Mouse (Mus musculus): Measurements from ENCODE around the gene Dcbld1. TPM values are rescaled to one million over a fixed set of nuclear protein-coding genes. Genes with fewer than 3 reads are reported as not detected.

Gene Dcbld1
- polyA plus RNA-seq, 1 experiment from 2014 or later = 20.4 TPM

DNA sequence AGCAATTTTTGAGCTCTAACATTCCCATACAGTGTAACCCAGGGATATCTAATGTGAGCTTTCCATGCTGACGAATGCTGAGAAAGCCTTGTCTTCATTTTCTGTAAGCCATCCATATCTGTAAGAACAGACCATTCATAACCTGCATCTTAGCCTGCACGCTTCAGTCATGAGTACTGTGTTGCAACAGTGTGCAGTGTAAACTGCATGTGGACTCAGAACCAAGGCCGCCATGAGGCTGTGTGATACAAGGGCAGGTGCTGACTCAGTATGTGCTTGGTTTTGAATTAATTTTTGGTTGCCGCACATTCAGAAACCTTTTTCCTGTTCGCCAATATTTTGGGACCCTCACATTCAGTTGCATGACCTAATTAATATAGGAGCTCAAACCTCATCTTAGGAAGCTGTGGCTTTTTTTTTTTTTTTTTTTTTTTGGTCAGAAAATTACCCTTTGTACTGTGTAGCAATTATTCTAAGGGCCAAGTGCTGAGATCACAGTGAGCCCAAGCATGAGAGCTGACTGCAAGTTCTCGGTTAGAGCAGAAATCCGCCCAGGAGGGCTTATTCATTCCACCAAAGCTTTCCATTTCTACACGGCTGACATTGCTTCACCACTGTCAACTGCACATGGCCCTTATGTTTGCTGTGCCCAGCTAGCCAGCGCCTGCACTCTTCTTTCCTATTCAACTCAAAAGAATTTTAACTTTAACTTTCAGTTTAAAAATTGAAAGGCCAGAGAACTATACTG, 127.6 kb downstream of the Dcbld1 start:
- no peak; the same call in 1 of the 2 replicates for ATAC-seq
- no peak overlapping the region for H3K4me3 ChIP-seq (ENCODE audit: low read depth, low read length)
- no peaks in the 10 kb centered on the region for H3K9me3 ChIP-seq (replicated peaks; ENCODE audit: control insufficient read depth, low read length, poor library complexity, severe bottlenecking)
- H3K27me3 ChIP-seq (ENCODE audit: control insufficient read depth, insufficient read depth, low read depth, low read length) = no peaks in the 10 kb centered on the region
- no peaks in the 10 kb centered on the region for H3K4me1 ChIP-seq (ENCODE audit: control insufficient read depth, insufficient read depth, low read length)
- peaks cover 3% of the 10 kb centered on the region; the same call in 1 of the 2 replicates for H3K36me3 ChIP-seq (ENCODE audit: control insufficient read depth, insufficient read depth, low read length)
- no peak overlapping the region for H3K9ac ChIP-seq (ENCODE audit: low read depth, low read length)
- no peak overlapping the region for H3K27ac ChIP-seq (ENCODE audit: low read length)
- 90% methylated on average over 9 of the region's 9 CpGs for WGBS
- H3K4me2 ChIP-seq (ENCODE audit: low read length) = no peak overlapping the region

DNA sequence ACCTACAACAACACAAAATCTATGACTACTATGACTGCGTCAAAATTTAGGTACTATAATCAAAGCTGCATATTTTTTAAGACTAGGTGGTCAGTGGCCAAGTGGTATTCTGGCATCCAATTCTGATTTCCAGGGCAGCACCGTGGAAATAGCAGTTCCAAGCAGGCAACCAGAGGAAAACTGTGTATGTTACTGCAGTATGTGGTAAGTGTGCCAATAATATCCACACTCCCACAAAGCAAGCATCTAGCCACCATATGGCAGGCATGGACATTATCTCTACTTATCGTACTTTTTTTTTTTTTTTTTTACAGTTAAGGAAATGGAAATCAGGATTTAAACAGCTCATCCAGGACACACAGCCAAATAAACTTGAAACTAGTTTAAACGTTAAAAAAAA, 135.0 kb downstream of the Dcbld1 start:
- WGBS = 92% methylated on average over 4 of the region's 4 CpGs

More for the DNA sequence above, 135.0 kb downstream of the Dcbld1 start:
- Histone ChIP-seq H3K27ac (ENCODE audit: low read length) (no peak overlapping the region), H3K9me3 (replicated peaks; ENCODE audit: control insufficient read depth, low read length, poor library complexity, severe bottlenecking) (no peaks in the 10 kb centered on the region), H3K4me1 (ENCODE audit: control insufficient read depth, insufficient read depth, low read length) (no peaks in the 10 kb centered on the region), H3K27me3 (ENCODE audit: control insufficient read depth, insufficient read depth, low read depth, low read length) (no peaks in the 10 kb centered on the region), H3K4me3 (ENCODE audit: low read depth, low read length) (no peak overlapping the region), H3K4me2 (ENCODE audit: low read length) (no peak overlapping the region), H3K36me3 (ENCODE audit: control insufficient read depth, insufficient read depth, low read length) (no peaks in the 10 kb centered on the region), H3K9ac (ENCODE audit: low read depth, low read length) (no peak overlapping the region)
- no peak for ATAC-seq

Other genes starting within 250 kb of the Dcbld1 start
- gene Vgll2, start 211.1 kb upstream of the Dcbld1 start, polyA plus RNA-seq (2015; fragmentation: Nextera tagmentation; extraction: Ambion mirVana) = 0.60 and 2.9 TPM in 2 replicates
- not detected in 2 replicates for gene Ros1, start 38.4 kb upstream of the Dcbld1 start, polyA plus RNA-seq (2015; fragmentation: Nextera tagmentation; extraction: Ambion mirVana)
- not detected in 2 replicates for gene Gm26741, start 125.1 kb downstream of the Dcbld1 start, polyA plus RNA-seq (2015; fragmentation: Nextera tagmentation; extraction: Ambion mirVana)
- gene Gopc, start 148.5 kb downstream of the Dcbld1 start, polyA plus RNA-seq (2015; fragmentation: Nextera tagmentation; extraction: Ambion mirVana) = 24.8 and 27.4 TPM in 2 replicates
- not detected in 2 replicates for gene Nepn, start 155.4 kb downstream of the Dcbld1 start, polyA plus RNA-seq (2015; fragmentation: Nextera tagmentation; extraction: Ambion mirVana)
- gene Nus1, start 183.9 kb downstream of the Dcbld1 start, polyA plus RNA-seq (2015; fragmentation: Nextera tagmentation; extraction: Ambion mirVana) = 23.5 and 24.7 TPM in 2 replicates